Mouse (Mus musculus): ENCODE data around the gene Cfap99. TPM values are rescaled to one million over a fixed set of nuclear protein-coding genes. Genes with fewer than 3 reads are reported as not detected.

The Cfap99 gene
- polyA plus RNA-seq (2012; rRNA removed) = not detected in 2 replicates

GRCm38 (mm10) chr5:34288154-34288716 lies at the start of gene Cfap99, which contains the start of gene Zfyve28:
Cfap99 (plus strand) TSS chr5:34288600.
Zfyve28 (minus strand) TSS chr5:34288449.

DNA sequence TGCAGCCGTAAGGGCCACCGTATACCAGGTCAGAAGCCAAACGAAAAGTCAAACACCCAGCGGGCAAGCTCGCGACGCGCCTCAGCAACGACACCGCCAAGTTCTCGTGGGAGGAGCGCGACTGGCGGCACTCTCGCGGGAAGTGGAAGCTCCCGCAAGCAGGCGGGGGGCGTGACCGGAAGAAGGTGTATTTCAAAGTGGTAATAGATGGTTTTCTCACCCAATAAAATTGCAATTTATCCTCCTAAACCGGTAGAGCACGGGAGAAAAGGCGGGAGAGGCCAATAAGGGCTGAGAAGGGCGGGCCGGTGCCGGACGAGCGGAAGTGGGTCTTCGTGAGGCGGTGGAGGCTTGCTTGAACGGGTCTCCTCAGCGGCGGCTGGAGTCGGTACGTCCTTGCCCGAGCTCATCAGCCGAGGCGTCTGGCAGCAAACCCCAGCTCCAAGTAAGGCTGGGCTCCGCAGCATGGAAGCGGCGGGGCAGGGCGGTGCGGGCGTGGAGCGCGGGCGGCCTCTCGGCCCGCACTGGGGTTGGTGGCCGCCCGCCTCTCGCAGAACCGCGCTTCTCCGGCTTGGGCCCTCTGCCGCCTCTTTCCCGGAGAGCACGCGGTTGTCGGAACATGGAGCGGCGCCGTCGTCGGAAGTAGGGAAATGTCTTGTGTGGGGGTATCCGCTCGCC lies 47.8 kb downstream of the Cfap99 start, which contains the start of gene Rnf4:
Gene Rnf4, plus strand, starts transcription at position 193 of the 678 bp plus-strand sequence.

GRCm38 (mm10) chr5:34369341-34370021 lies 81.1 kb downstream of the Cfap99 start, which contains the start of gene Fam193a:
Fam193a (plus strand) TSS chr5:34369933.

Other genes with a start within 250 kb of the Cfap99 start
- 0.92 TPM in 1 of 2 replicates, not detected in the other for gene Poln, start 119.2 kb upstream of the Cfap99 start, polyA plus RNA-seq (2012; rRNA removed)
- gene Haus3, start 119.1 kb upstream of the Cfap99 start, polyA plus RNA-seq (2012; rRNA removed) = 0.03 TPM in 1 of 2 replicates, not detected in the other
- 67.3 and 78.8 TPM in 2 replicates for gene Mxd4, start 100.9 kb upstream of the Cfap99 start, polyA plus RNA-seq (2012; rRNA removed)
- gene Zfyve28, start 151 bp upstream of the Cfap99 start, polyA plus RNA-seq (2012; rRNA removed) = 2.1 and 2.5 TPM in 2 replicates
- gene Rnf4, start 47.7 kb downstream of the Cfap99 start, polyA plus RNA-seq (2012; rRNA removed) = 15.8 and 18.4 TPM in 2 replicates
- gene Fam193a, start 81.3 kb downstream of the Cfap99 start, polyA plus RNA-seq (2012; rRNA removed) = 6.6 and 10.2 TPM in 2 replicates
- gene Tnip2, start 225.4 kb downstream of the Cfap99 start, polyA plus RNA-seq (2012; rRNA removed) = 19.3 and 21.5 TPM in 2 replicates
- 2.6 and 3.1 TPM in 2 replicates for gene Sh3bp2, start 237.2 kb downstream of the Cfap99 start, polyA plus RNA-seq (2012; rRNA removed)